Mouse (Mus musculus) liver, embryonic 12.5 days (tissue): ENCODE data around the gene Aox2. TPM values are rescaled to one million over a fixed set of nuclear protein-coding genes. Genes with fewer than 3 reads are reported as not detected.

Experiments used
- ATAC-seq: fragments of 200-750 bp; cut with Nextera tagmentation; 2 replicates; pipeline ENCODE4 v1.8.0; 2017; ENCODE audit warnings: moderate number of reproducible peaks, mild to moderate bottlenecking, moderate library complexity
- H3K27ac ChIP-seq: fragments of 300-500 bp; sonication (generic); 2 replicates; pipeline ENCODE4 v1.5.1; 2016; ENCODE audit warnings: mild to moderate bottlenecking
- H3K27me3 ChIP-seq: fragments of 300-500 bp; sonication (generic); replicated peaks from 2 replicates; pipeline ENCODE4 v1.6.1; 2016; ENCODE audit warnings: mild to moderate bottlenecking, moderate library complexity
- H3K36me3 ChIP-seq: fragments of 300-500 bp; sonication (generic); 2 replicates; pipeline ENCODE4 v1.6.1; 2016; ENCODE audit warnings: mild to moderate bottlenecking, moderate library complexity
- H3K4me1 ChIP-seq: fragments of 300-500 bp; sonication (generic); 2 replicates; pipeline ENCODE4 v1.6.1; 2016
- H3K4me2 ChIP-seq: fragments of 300-500 bp; sonication (generic); 2 replicates; pipeline ENCODE4 v1.6.1; 2016; ENCODE audit warnings: mild to moderate bottlenecking, moderate library complexity
- H3K4me3 ChIP-seq: fragments of 300-500 bp; sonication (generic); 2 replicates; pipeline ENCODE4 v1.5.1; 2016; ENCODE audit warnings: mild to moderate bottlenecking, moderate library complexity
- H3K9ac ChIP-seq: fragments of 300-500 bp; sonication (generic); 2 replicates; pipeline ENCODE4 v1.6.1; 2016; ENCODE audit warnings: mild to moderate bottlenecking, moderate library complexity
- H3K9me3 ChIP-seq: fragments of 300-500 bp; sonication (generic); replicated peaks from 2 replicates; pipeline ENCODE4 v1.6.1; 2016; ENCODE audit warnings: mild to moderate bottlenecking, moderate library complexity
- WGBS: fragments of 180-500 bp; shearing (Covaris S2); methylation state at CpG from one replicate; pipeline ENCODE4 v1.1.7; 2016; ENCODE audit not compliant: insufficient replicate concordance; 5-methylcytosine and 5-hydroxymethylcytosine counted together
- polyA plus RNA-seq: library from polyadenylated mRNA; unstranded; fragments of >200 nt; fragmentation: Nextera tagmentation; extraction: Ambion mirVana; gene quantifications from 2 replicates; pipeline ENCODE4 v1.2.1, GENCODE M21; 2016

The Aox2 gene
- polyA plus RNA-seq, 1 experiment from 2014 or later = not detected

GRCm38 (mm10) chr1:58409553-58410197, 131.5 kb downstream of the Aox2 start:
- Histone ChIP-seq H3K9me3 (no peaks in the 10 kb centered on the region), H3K27ac (no peak overlapping the region), H3K4me2 (no peak overlapping the region), H3K4me3 (no peak overlapping the region), H3K9ac (no peak overlapping the region), H3K36me3 (peaks cover 91% of the 10 kb centered on the region), H3K4me1 (no peaks in the 10 kb centered on the region), H3K27me3 (no peaks in the 10 kb centered on the region)
- no peak for ATAC-seq
- 76% methylated on average over 5 of the region's 5 CpGs for WGBS

GRCm38 (mm10) chr1:58410198-58410588, 132.1 kb downstream of the Aox2 start:
- Histone ChIP-seq H3K9me3 (no peaks in the 10 kb centered on the region), H3K4me2 (no peak overlapping the region), H3K9ac (no peak overlapping the region), H3K4me1 (no peaks in the 10 kb centered on the region), H3K36me3 (peaks cover 91% of the 10 kb centered on the region), H3K27me3 (no peaks in the 10 kb centered on the region), H3K27ac (no peak overlapping the region), H3K4me3 (no peak overlapping the region)
- WGBS = 76% methylated on average over 3 of the region's 3 CpGs
- no peak for ATAC-seq

GRCm38 (mm10) chr1:58410776-58411175, 132.7 kb downstream of the Aox2 start:
- peaks cover 91% of the 10 kb centered on the region for H3K36me3 ChIP-seq
- H3K27me3 ChIP-seq = no peaks in the 10 kb centered on the region
- H3K4me3 ChIP-seq = no peak overlapping the region
- H3K4me1 ChIP-seq = no peaks in the 10 kb centered on the region
- no peak overlapping the region for H3K9ac ChIP-seq
- ATAC-seq = no peak
- no peaks in the 10 kb centered on the region for H3K9me3 ChIP-seq
- H3K27ac ChIP-seq = 0 out of 2 replicates have a peak overlapping the region, but pooled peaks have one; percentile 1
- WGBS = 86% methylated on average over 7 of the region's 7 CpGs
- H3K4me2 ChIP-seq = no peak overlapping the region

GRCm38 (mm10) chr1:58415442-58415841, 137.3 kb downstream of the Aox2 start:
- no peak overlapping the region for H3K9ac ChIP-seq
- no peak overlapping the region for H3K27ac ChIP-seq
- no peaks in the 10 kb centered on the region for H3K9me3 ChIP-seq
- no peaks in the 10 kb centered on the region for H3K27me3 ChIP-seq
- H3K36me3 ChIP-seq = peaks cover 94% of the 10 kb centered on the region
- WGBS = 16% methylated on average over 1 of the region's 1 CpGs
- H3K4me2 ChIP-seq = no peak overlapping the region
- no peak overlapping the region for H3K4me3 ChIP-seq
- H3K4me1 ChIP-seq = peaks cover 8% of the 10 kb centered on the region; the same call in 1 of the 2 replicates
- no peak for ATAC-seq

- H3K4me2 ChIP-seq = no peak overlapping the region
- H3K9me3 ChIP-seq = no peaks in the 10 kb centered on the region
- H3K9ac ChIP-seq = no peak overlapping the region
- H3K4me3 ChIP-seq = no peak overlapping the region
- WGBS = 83% methylated on average over 2 of the region's 2 CpGs
- H3K4me1 ChIP-seq = peaks cover 11% of the 10 kb centered on the region
- H3K27ac ChIP-seq = no peak overlapping the region
- ATAC-seq = no peak
- peaks cover 91% of the 10 kb centered on the region for H3K36me3 ChIP-seq
- H3K27me3 ChIP-seq = no peaks in the 10 kb centered on the region
Observed at GRCm38 (mm10) chr1:58416048-58416447, 137.9 kb downstream of the Aox2 start.

- Histone ChIP-seq H3K27ac (no peak overlapping the region), H3K36me3 (peaks cover 66% of the 10 kb centered on the region), H3K4me2 (no peak overlapping the region), H3K27me3 (no peaks in the 10 kb centered on the region), H3K4me1 (peaks cover 38% of the 10 kb centered on the region), H3K9ac (no peak overlapping the region), H3K9me3 (no peaks in the 10 kb centered on the region), H3K4me3 (no peak overlapping the region)
- WGBS = 80% methylated on average over 10 of the region's 10 CpGs
- no peak for ATAC-seq
Observed at GRCm38 (mm10) chr1:58420032-58420431, 141.9 kb downstream of the Aox2 start.

- WGBS = 76% methylated on average over 7 of the region's 7 CpGs
- Histone ChIP-seq H3K9ac (no peak overlapping the region), H3K27me3 (no peaks in the 10 kb centered on the region), H3K9me3 (no peaks in the 10 kb centered on the region), H3K4me3 (peak overlapping the region; percentile 84; the same call in 1 of the 2 replicates), H3K27ac (no peak overlapping the region), H3K4me2 (peak overlapping the region; percentile 75), H3K36me3 (peaks cover 58% of the 10 kb centered on the region), H3K4me1 (peaks cover 40% of the 10 kb centered on the region)
- no peak for ATAC-seq
Observed at GRCm38 (mm10) chr1:58420961-58421360, 142.8 kb downstream of the Aox2 start.

- H3K4me2 ChIP-seq = peak overlapping the region; percentile 75
- peaks cover 40% of the 10 kb centered on the region for H3K4me1 ChIP-seq
- H3K4me3 ChIP-seq = peak overlapping the region; percentile 84
- no peaks in the 10 kb centered on the region for H3K9me3 ChIP-seq
- H3K27ac ChIP-seq = peak overlapping the region; percentile 99
- WGBS = 5% methylated on average over 13 of the region's 13 CpGs
- no peaks in the 10 kb centered on the region for H3K27me3 ChIP-seq
- H3K36me3 ChIP-seq = peaks cover 39% of the 10 kb centered on the region
- peak overlapping the region; percentile 100 for H3K9ac ChIP-seq
- ATAC-seq = peak; percentile 74
Observed at GRCm38 (mm10) chr1:58422879-58423278, 144.8 kb downstream of the Aox2 start.

GRCm38 (mm10) chr1:58423371-58424248, 145.5 kb downstream of the Aox2 start, which contains the start of gene Clk1:
Clk1 (minus strand) TSS chr1:58424066.
- H3K9me3 ChIP-seq = no peaks in the 10 kb centered on the region
- peak; percentile 92 for ATAC-seq
- H3K27ac ChIP-seq = peak within 1 kb of the TSS; percentile 99
- H3K9ac ChIP-seq = peak within 1 kb of the TSS; percentile 100
- 2% methylated on average over 79 of the region's 79 CpGs for WGBS
- peak within 1 kb of the TSS; percentile 84 for H3K4me3 ChIP-seq
- peak within 1 kb of the TSS; percentile 75 for H3K4me2 ChIP-seq
- peaks cover 34% of the 10 kb centered on the region for H3K4me1 ChIP-seq
- peaks cover 32% of the 10 kb centered on the region for H3K36me3 ChIP-seq
- no peaks in the 10 kb centered on the region for H3K27me3 ChIP-seq

GRCm38 (mm10) chr1:58424551-58424950, 146.4 kb downstream of the Aox2 start:
- no peak for ATAC-seq
- WGBS = 79% methylated on average over 3 of the region's 3 CpGs
- H3K36me3 ChIP-seq = peaks cover 23% of the 10 kb centered on the region
- peaks cover 34% of the 10 kb centered on the region for H3K4me1 ChIP-seq
- H3K9ac ChIP-seq = no peak overlapping the region
- peak overlapping the region; percentile 84 for H3K4me3 ChIP-seq
- peak overlapping the region; percentile 64 for H3K4me2 ChIP-seq
- no peaks in the 10 kb centered on the region for H3K27me3 ChIP-seq
- H3K9me3 ChIP-seq = no peaks in the 10 kb centered on the region
- peak overlapping the region; percentile 99; the same call in 1 of the 2 replicates for H3K27ac ChIP-seq
